Mouse (Mus musculus): ENCODE measurements around the gene Tmem91. TPM values are rescaled to one million over a fixed set of nuclear protein-coding genes. Genes with fewer than 3 reads are reported as not detected.
"Not testable (repeated sequence)": the region's sequence is repeated elsewhere in the genome, so short reads cannot be mapped to it uniquely, and the experiment has no call there.

The Tmem91 gene
- polyA plus RNA-seq (2014; fragmentation: Nextera tagmentation; extraction: Ambion mirVana) = 1.8 and 2.5 TPM in 2 replicates

- H3K9ac ChIP-seq (ENCODE audit: low read depth, low read length) = peak within 1 kb of the TSS; percentile 45; the same call in 1 of the 2 replicates
- 2% methylated on average over 29 of the region's 29 CpGs for WGBS
- peaks cover 6% of the 10 kb centered on the region; the same call in 1 of the 2 replicates for H3K4me1 ChIP-seq (ENCODE audit: control insufficient read depth, insufficient read depth, low read length)
- H3K4me2 ChIP-seq (replicated peaks; ENCODE audit: low read depth, low read length) = peak within 1 kb of the TSS; percentile 60
- peaks cover 30% of the 10 kb centered on the region for H3K27me3 ChIP-seq (ENCODE audit: control insufficient read depth, insufficient read depth, low read length)
- peak within 1 kb of the TSS; percentile 36 for H3K4me3 ChIP-seq (ENCODE audit: low read length)
- ATAC-seq (ENCODE audit: low FRiP score, low TSS enrichment) = peak; percentile 37; the same call in 1 of the 2 replicates
- H3K27ac ChIP-seq (ENCODE audit: low read depth, low read length) = no peak within 1 kb of the TSS
- no peaks in the 10 kb centered on the region for H3K9me3 ChIP-seq (ENCODE audit: control insufficient read depth, low read length)
- H3K36me3 ChIP-seq (ENCODE audit: control insufficient read depth, insufficient read depth, low read length) = no peaks in the 10 kb centered on the region
Measured at GRCm38 (mm10) chr7:25674719-25675300, at the start of gene Tmem91. TSS of gene Tmem91 (minus strand) at chr7:25675166.

- ATAC-seq (ENCODE audit: low FRiP score, low TSS enrichment); H3K4me2 ChIP-seq (replicated peaks; ENCODE audit: low read depth, low read length); H3K9me3 ChIP-seq (ENCODE audit: control insufficient read depth, low read length); H3K9ac ChIP-seq (ENCODE audit: low read depth, low read length); H3K27me3 ChIP-seq (ENCODE audit: control insufficient read depth, insufficient read depth, low read length); H3K27ac ChIP-seq (ENCODE audit: low read depth, low read length); H3K4me3 ChIP-seq (ENCODE audit: low read length): not testable (repeated sequence)
- H3K36me3 ChIP-seq (ENCODE audit: control insufficient read depth, insufficient read depth, low read length) = peaks cover 66% of the 10 kb centered on the region
- peaks cover 13% of the 10 kb centered on the region for H3K4me1 ChIP-seq (ENCODE audit: control insufficient read depth, insufficient read depth, low read length)
Measured at GRCm38 (mm10) chr7:25721776-25722175, 46.8 kb upstream of the Tmem91 start.

GRCm38 (mm10) chr7:25720760-25721159, 45.8 kb upstream of the Tmem91 start:
- H3K36me3 ChIP-seq (ENCODE audit: control insufficient read depth, insufficient read depth, low read length) = peaks cover 64% of the 10 kb centered on the region
- WGBS = 95% methylated on average over 5 of the region's 5 CpGs
- ATAC-seq (ENCODE audit: low FRiP score, low TSS enrichment) = no peak
- H3K4me1 ChIP-seq (ENCODE audit: control insufficient read depth, insufficient read depth, low read length) = peaks cover 13% of the 10 kb centered on the region
- no peaks in the 10 kb centered on the region for H3K27me3 ChIP-seq (ENCODE audit: control insufficient read depth, insufficient read depth, low read length)
- H3K9ac ChIP-seq (ENCODE audit: low read depth, low read length) = no peak overlapping the region
- H3K4me2 ChIP-seq (replicated peaks; ENCODE audit: low read depth, low read length) = no peak overlapping the region
- no peak overlapping the region for H3K27ac ChIP-seq (ENCODE audit: low read depth, low read length)
- no peak overlapping the region for H3K4me3 ChIP-seq (ENCODE audit: low read length)
- H3K9me3 ChIP-seq (ENCODE audit: control insufficient read depth, low read length) = no peaks in the 10 kb centered on the region

GRCm38 (mm10) chr7:25719761-25720610, 45.0 kb upstream of the Tmem91 start:
- no peak overlapping the region for H3K9ac ChIP-seq (ENCODE audit: low read depth, low read length)
- 66% methylated on average over 10 of the region's 10 CpGs for WGBS
- H3K27me3 ChIP-seq (ENCODE audit: control insufficient read depth, insufficient read depth, low read length) = no peaks in the 10 kb centered on the region
- peaks cover 64% of the 10 kb centered on the region for H3K36me3 ChIP-seq (ENCODE audit: control insufficient read depth, insufficient read depth, low read length)
- peak; percentile 36; the same call in 1 of the 2 replicates for ATAC-seq (ENCODE audit: low FRiP score, low TSS enrichment)
- no peak overlapping the region; the same call in 1 of the 2 replicates for H3K27ac ChIP-seq (ENCODE audit: low read depth, low read length)
- peaks cover 13% of the 10 kb centered on the region for H3K4me1 ChIP-seq (ENCODE audit: control insufficient read depth, insufficient read depth, low read length)
- H3K9me3 ChIP-seq (ENCODE audit: control insufficient read depth, low read length) = no peaks in the 10 kb centered on the region
- no peak overlapping the region for H3K4me2 ChIP-seq (replicated peaks; ENCODE audit: low read depth, low read length)
- H3K4me3 ChIP-seq (ENCODE audit: low read length) = no peak overlapping the region

- Histone ChIP-seq H3K4me3 (ENCODE audit: low read length) (peak within 1 kb of the TSS; percentile 70), H3K9ac (ENCODE audit: low read depth, low read length) (peak within 1 kb of the TSS; percentile 71), H3K36me3 (ENCODE audit: control insufficient read depth, insufficient read depth, low read length) (peaks cover 64% of the 10 kb centered on the region), H3K4me1 (ENCODE audit: control insufficient read depth, insufficient read depth, low read length) (peaks cover 13% of the 10 kb centered on the region), H3K27me3 (ENCODE audit: control insufficient read depth, insufficient read depth, low read length) (no peaks in the 10 kb centered on the region), H3K27ac (ENCODE audit: low read depth, low read length) (peak within 1 kb of the TSS; percentile 84), H3K4me2 (replicated peaks; ENCODE audit: low read depth, low read length) (peak within 1 kb of the TSS; percentile 82), H3K9me3 (ENCODE audit: control insufficient read depth, low read length) (no peaks in the 10 kb centered on the region)
- ATAC-seq (ENCODE audit: low FRiP score, low TSS enrichment) = peak; percentile 84
- WGBS = 5% methylated on average over 32 of the region's 32 CpGs
Measured at GRCm38 (mm10) chr7:25718788-25719417, 43.9 kb upstream of the Tmem91 start, which contains the start of gene Ccdc97. TSS of gene Ccdc97 (minus strand) at chr7:25719088.

- peaks cover 64% of the 10 kb centered on the region for H3K36me3 ChIP-seq (ENCODE audit: control insufficient read depth, insufficient read depth, low read length)
- 94% methylated on average over 3 of the region's 3 CpGs for WGBS
- no peak for ATAC-seq (ENCODE audit: low FRiP score, low TSS enrichment)
- peak overlapping the region; percentile 44; the same call in 1 of the 2 replicates for H3K9ac ChIP-seq (ENCODE audit: low read depth, low read length)
- H3K4me3 ChIP-seq (ENCODE audit: low read length) = peak overlapping the region; percentile 70; the same call in 1 of the 2 replicates
- no peaks in the 10 kb centered on the region for H3K9me3 ChIP-seq (ENCODE audit: control insufficient read depth, low read length)
- H3K4me2 ChIP-seq (replicated peaks; ENCODE audit: low read depth, low read length) = peak overlapping the region; percentile 82
- H3K27ac ChIP-seq (ENCODE audit: low read depth, low read length) = no peak overlapping the region
- peaks cover 13% of the 10 kb centered on the region for H3K4me1 ChIP-seq (ENCODE audit: control insufficient read depth, insufficient read depth, low read length)
- H3K27me3 ChIP-seq (ENCODE audit: control insufficient read depth, insufficient read depth, low read length) = no peaks in the 10 kb centered on the region
Measured at GRCm38 (mm10) chr7:25717478-25717877, 42.5 kb upstream of the Tmem91 start.

GRCm38 (mm10) chr7:25715731-25716271, 40.8 kb upstream of the Tmem91 start:
- no peaks in the 10 kb centered on the region for H3K9me3 ChIP-seq (ENCODE audit: control insufficient read depth, low read length)
- no peak overlapping the region for H3K4me3 ChIP-seq (ENCODE audit: low read length)
- H3K4me1 ChIP-seq (ENCODE audit: control insufficient read depth, insufficient read depth, low read length) = peaks cover 19% of the 10 kb centered on the region
- WGBS = 96% methylated on average over 22 of the region's 22 CpGs
- H3K27ac ChIP-seq (ENCODE audit: low read depth, low read length) = no peak overlapping the region
- no peak for ATAC-seq (ENCODE audit: low FRiP score, low TSS enrichment)
- H3K27me3 ChIP-seq (ENCODE audit: control insufficient read depth, insufficient read depth, low read length) = no peaks in the 10 kb centered on the region
- peaks cover 51% of the 10 kb centered on the region for H3K36me3 ChIP-seq (ENCODE audit: control insufficient read depth, insufficient read depth, low read length)
- no peak overlapping the region for H3K4me2 ChIP-seq (replicated peaks; ENCODE audit: low read depth, low read length)
- H3K9ac ChIP-seq (ENCODE audit: low read depth, low read length) = no peak overlapping the region

- ATAC-seq (ENCODE audit: low FRiP score, low TSS enrichment) = no peak
- Histone ChIP-seq H3K4me2 (replicated peaks; ENCODE audit: low read depth, low read length) (no peak overlapping the region), H3K9me3 (ENCODE audit: control insufficient read depth, low read length) (no peaks in the 10 kb centered on the region), H3K4me3 (ENCODE audit: low read length) (no peak overlapping the region), H3K36me3 (ENCODE audit: control insufficient read depth, insufficient read depth, low read length) (peaks cover 43% of the 10 kb centered on the region), H3K27ac (ENCODE audit: low read depth, low read length) (no peak overlapping the region), H3K27me3 (ENCODE audit: control insufficient read depth, insufficient read depth, low read length) (no peaks in the 10 kb centered on the region), H3K4me1 (ENCODE audit: control insufficient read depth, insufficient read depth, low read length) (peaks cover 25% of the 10 kb centered on the region), H3K9ac (ENCODE audit: low read depth, low read length) (no peak overlapping the region)
- WGBS = 93% methylated on average over 8 of the region's 8 CpGs
Measured at GRCm38 (mm10) chr7:25714581-25714980, 39.6 kb upstream of the Tmem91 start.
